Mouse (Mus musculus): ENCODE measurements at regions not wholly inside any gene's neighbourhood (a gene's known extent, or its start where the extent isn't known, plus 50 kb on each side); places are given as distances from the start of the nearest gene placed in this dataset.

DNA sequence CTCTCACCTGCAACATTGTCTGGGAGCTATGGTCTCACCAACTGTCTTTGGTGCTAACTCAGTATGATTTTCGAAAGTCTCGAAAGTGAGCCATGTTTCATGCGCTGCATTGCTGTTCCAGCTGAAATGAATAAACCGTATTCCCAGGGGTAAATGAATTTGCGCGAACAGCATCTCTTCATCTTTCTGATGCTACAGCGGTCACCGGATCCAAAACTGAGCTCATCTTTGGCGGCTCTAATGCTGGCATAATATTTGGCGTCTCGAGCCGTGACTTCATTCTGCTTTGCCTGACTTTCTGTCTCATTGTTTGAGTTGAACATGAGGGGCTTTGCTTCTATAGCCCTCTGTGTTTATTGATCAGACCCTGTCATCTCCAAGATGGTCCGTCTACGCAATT, 137.3 kb downstream of the Tmem182 start:
- TF ChIP-seq CTCF (IDR thresholded peaks at IDR 0.05) (no peak), EP300 (IDR thresholded peaks at IDR 0.05) (no peak)
